Mouse (Mus musculus) urinary bladder, adult 2 months (tissue): ENCODE results near the gene 2810004N23Rik. TPM values are rescaled to one million over a fixed set of nuclear protein-coding genes. Genes with fewer than 3 reads are reported as not detected.
A peak's percentile ranks its signal among the peaks of the same experiment; 100 is the strongest.

Experiments used
- DNase-seq: peaks from one replicate; pipeline ENCODE4 v3.0.0; 2022; ENCODE audit warnings: low spot score
- polyA plus RNA-seq: library from polyadenylated mRNA; depleted of rRNA; stranded (reverse); fragments of >200 nt; gene quantifications from 2 replicates; pipeline ENCODE4 v1.2.3, GENCODE M21; 2012

Gene 2810004N23Rik
- polyA plus RNA-seq, 1 experiment = 23.5 TPM

DNA sequence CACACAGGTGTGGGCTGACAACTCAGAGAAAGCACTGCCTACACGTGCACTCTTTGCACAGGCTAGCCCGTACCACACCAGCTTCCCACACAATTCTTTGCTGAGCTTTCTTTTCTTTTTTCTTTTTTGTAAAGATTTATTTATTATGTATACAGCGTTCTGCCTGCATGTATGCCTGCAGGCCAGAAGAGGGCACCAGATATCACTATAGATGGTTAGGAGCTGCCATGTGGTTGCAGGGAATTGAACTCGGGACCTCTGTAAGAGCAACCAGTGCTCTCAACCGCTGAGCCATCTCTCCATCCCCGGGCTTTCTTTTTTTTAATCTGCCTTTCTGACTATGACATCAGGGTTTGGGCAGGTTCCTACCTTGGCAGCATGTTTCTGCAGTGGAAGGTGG is 39.4 kb downstream of the 2810004N23Rik start:
- DNase-seq = no peak

- no peak for DNase-seq
Measured at GRCm38 (mm10) chr8:124820125-124820524, 42.8 kb downstream of the 2810004N23Rik start.

DNA sequence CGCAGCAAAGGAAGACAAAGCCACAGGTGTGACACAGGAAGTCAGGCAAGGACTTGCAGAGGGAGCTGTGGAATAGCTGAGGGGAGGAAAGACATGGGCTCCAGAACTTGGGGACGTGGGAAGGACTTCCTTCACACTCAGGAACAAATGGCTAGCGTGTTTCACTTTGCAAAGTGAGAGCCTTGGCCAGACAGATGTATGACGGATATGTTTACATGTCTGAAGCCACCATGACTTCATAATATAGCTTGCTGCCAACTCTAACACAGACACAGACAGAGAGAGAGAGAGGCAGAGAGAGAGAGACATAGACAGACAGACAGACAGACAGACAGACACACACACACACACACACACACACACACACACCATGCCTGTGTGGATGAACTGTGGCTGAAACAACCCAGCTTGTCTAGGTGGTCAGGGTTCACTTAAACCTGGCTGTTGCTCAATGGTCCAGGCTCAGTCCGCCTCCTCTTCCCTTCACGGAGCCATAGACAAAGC is 43.3 kb downstream of the 2810004N23Rik start:
- DNase-seq = no peak

DNA sequence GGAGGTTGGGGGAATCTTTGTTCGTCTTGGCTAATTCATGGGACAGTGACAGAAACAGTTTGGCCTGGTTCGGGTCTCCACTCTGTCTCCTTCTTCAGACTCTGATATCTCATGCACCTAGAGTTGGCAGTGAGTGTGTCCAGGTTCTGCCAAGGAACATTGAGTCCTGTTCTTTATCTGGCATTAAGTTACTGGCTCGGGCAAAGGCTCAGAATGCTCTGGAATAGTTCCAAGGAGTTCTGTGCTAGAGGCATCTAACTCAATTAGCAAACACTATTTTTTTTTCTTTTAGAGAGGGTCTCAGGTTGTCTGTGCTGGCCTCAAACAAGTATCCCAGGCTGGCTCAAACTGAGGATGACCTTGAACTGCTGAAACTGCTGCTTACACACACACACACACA is 45.6 kb downstream of the 2810004N23Rik start:
- DNase-seq = no peak

- no peak for DNase-seq
Measured at GRCm38 (mm10) chr8:124816866-124817265, 46.1 kb downstream of the 2810004N23Rik start.

GRCm38 (mm10) chr8:124815870-124816269 is 47.0 kb downstream of the 2810004N23Rik start:
- DNase-seq = no peak

- DNase-seq = no peak
Measured at GRCm38 (mm10) chr8:124813326-124813725, 49.6 kb downstream of the 2810004N23Rik start.

GRCm38 (mm10) chr8:124810689-124811394 is 52.1 kb downstream of the 2810004N23Rik start:
- no peak for DNase-seq

- no peak for DNase-seq
Measured at GRCm38 (mm10) chr8:124810056-124810610, 52.8 kb downstream of the 2810004N23Rik start.

- no peak for DNase-seq
Measured at GRCm38 (mm10) chr8:124809419-124809818, 53.5 kb downstream of the 2810004N23Rik start.

DNA sequence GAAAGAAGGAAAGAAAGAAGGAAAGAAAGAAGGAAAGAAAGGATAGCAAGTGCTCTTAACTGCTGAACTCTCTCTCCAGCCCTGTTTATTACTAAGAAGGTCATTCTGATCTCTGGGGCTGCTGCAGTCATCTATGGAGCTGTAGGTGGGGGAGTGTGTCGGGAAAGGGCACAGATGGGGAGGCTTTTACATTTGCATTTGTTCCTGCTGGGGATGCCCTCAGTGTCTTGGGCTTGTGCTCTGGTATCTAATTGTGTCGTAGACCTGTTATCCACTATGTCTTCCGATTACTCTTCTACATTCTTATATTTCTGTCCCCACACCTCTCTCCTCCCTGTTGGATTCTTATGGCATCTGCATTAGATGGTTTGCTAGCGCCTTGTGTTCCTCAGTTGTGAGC is 56.9 kb downstream of the 2810004N23Rik start:
- no peak for DNase-seq

GRCm38 (mm10) chr8:124803824-124804702 is 58.9 kb downstream of the 2810004N23Rik start:
- DNase-seq = no peak

DNA sequence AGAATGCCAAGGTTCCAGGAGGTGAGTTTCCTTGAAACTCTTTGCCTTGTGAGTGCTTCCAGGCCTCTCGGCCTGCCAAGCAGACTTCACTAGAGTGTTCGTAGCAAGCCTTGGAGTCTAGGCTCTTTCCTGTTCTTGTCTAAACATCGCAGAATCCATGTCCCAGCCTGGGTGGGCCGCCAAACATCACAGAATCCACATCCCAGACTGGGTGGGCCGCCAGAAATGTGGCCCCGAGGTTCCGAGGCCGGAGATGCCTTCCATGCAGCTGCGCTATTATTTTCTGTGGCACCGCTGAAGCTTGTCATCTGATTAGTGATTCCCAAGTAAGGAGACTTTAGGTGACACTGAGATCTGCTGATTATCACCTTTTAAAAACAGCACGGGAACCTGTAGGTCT is 62.4 kb downstream of the 2810004N23Rik start:
- no peak for DNase-seq

DNA sequence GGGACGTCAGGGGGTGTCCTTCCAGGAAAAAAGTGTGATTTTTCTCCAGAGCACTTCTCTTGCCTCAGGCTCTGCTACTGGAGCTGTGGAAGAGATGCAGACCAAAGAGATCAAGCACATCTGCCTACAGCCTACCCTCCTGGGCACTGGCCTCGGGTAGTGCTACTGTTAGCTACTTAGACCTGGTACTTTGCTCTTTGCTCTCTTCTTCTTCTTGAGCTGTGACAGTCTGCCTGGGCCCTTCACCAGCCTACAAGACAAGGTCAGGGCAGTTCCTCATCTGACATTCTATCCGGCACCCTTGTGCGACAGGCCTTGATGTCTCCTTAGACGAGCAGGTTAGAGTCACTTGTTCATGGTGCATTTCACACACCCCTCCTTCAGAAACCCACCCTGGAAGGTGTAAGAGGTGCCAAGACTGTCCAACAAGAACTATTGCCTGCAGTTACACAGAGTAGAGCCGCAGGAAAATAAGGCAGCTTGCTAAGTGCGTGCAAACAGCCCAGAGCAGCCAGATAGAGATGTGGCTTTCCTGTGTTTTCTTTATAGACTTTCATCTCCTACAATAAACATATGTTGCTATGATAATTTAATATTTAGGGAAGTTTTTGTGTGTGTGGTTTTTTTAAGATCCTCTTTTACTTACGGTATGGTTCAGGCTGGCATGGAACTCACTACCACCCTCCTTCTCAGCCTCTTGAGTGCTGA is 67.0 kb downstream of the 2810004N23Rik start:
- DNase-seq = no peak

DNA sequence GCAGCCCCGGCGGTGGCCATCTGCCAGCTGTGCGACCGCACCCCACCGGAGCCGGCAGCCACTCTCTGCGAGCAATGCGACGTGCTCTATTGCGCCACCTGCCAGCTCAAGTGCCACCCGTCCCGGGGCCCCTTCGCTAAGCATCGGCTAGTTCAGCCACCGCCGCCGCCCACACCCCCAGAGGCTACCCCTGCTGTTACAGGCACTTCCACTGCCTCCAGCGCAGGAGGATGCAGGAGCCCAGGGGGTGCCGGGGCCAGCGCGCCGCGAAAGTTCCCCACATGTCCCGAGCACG is 68.5 kb downstream of the 2810004N23Rik start:
- no peak for DNase-seq

GRCm38 (mm10) chr8:124793661-124794485 is 69.0 kb downstream of the 2810004N23Rik start:
- no peak for DNase-seq

DNA sequence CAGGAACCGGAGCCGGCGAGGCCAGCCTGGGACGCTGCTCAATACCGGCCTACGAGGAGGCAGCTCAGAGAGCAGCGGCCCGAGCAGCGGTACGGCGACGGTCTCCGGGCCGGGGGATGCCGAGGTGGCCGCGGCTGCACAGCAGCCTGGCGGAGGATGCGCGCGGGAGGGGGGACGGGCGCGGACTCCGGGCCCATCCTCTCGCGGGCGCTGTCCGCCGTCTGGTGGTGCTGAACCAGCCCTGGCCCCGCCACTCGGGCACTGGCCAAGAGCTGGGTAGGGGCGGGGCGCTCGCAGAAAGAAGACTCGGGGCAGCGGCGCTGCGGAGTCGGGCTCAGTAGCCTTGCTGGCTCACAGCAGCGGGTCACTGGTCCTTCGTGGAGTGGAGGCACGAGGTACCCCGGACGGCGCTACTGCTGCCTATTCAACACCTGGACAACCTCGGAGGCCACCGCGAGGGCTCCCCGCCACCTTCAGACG is 69.7 kb downstream of the 2810004N23Rik start:
- DNase-seq = peak; percentile 79

GRCm38 (mm10) chr8:124792708-124793107 is 70.2 kb downstream of the 2810004N23Rik start, which contains the start of gene Trim67:
TSS of gene Trim67 (plus strand) at chr8:124793092.
- DNase-seq = no peak

DNA sequence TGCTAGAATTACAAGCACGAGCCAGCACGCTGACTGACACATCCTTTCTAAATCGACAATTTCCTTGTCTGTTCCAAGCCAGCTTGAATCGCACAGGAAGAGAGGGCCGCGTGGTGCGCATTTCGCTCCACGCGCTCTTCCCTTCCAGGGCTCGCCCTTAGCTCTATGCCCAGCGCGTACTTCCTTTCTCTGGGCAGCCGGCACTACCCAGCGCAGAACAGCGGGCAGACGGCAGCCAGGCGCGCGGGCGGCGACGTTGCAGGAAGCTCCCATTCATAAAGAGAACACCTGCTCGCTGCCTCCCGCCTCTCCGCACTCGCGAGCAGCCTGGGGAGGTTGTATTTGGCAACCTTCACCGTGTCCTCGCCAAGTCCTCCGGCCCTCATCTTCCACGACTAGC is 70.7 kb downstream of the 2810004N23Rik start:
- DNase-seq = no peak

DNA sequence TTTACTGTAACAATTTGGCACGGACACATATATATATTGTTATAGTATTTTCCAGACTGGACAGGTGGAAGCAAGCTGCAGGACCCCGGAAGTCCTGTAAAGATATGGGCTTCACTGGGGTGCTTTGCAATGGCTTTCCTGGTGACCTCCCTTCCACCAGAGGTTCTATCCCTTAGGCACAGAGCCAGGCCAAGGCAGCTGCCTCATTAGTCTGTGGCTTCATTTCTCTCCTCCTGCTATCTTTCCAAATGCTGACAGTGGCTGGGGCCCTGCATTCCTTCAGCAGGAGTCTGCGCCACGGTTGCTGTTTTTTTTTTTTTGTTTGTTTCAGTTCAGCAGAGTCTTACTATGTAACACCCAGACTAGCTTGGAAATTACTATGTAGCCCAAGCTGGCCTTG is 71.2 kb downstream of the 2810004N23Rik start:
- DNase-seq = no peak

- no peak for DNase-seq
Measured at GRCm38 (mm10) chr8:124790676-124791075, 72.2 kb downstream of the 2810004N23Rik start.
